Mouse (Mus musculus) left cerebral cortex, postnatal 14 days (tissue): Measurements from ENCODE around the gene Il1rn. TPM values are rescaled to one million over a fixed set of nuclear protein-coding genes. Genes with fewer than 3 reads are reported as not detected.

Experiments used
- DNase-seq, 2 experiments: peaks; one replicate each; pipeline ENCODE4 v3.0.0; 2021 to 2022; ENCODE audit warnings: low spot score in 2 of 2, mixed read lengths in 1 of 2
- intact Hi-C: fragments of 180-260 bp; cut with DNase I; formaldehyde crosslinking; loops from one replicate; pipeline ENCODE4 v1.15.1; 2025
- long read RNA-seq, 2 experiments: library from polyadenylated mRNA; stranded (forward); transcript quantifications; one replicate each; pipeline ENCODE4 v2.0.0; 2021
- total RNA-seq, 2 experiments: library from RNA; stranded (reverse); gene quantifications; 2 replicates each; pipeline ENCODE4 v1.2.3; 2021

Gene Il1rn
- not detected for total RNA-seq
- long read RNA-seq, experiment 1, partial matches to known transcripts, result 0 of 1 reads
- long read RNA-seq, experiment 1, other reads (novel, unspliced or antisense), result 0 of 1 reads
- long read RNA-seq, experiment 2, result 0 reads

DNA sequence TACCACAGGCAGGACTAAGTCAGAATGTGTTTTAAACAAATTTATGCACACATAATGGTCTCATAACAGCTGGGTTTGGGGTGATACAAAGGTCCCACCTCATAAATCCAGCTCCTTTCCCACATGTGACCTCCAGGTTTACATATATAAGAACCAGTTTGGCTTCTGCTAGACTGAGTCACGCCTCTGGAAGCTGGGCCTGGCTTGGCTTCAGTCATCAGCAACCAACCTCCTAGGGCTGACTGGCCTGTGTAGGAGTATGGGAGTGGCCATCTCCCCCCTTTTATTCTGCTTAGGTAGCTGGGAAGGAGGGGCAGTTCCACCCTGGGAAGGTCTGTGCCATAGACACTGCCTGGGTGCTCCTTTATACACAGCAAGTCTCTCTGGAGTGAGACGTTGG, at the start of gene Il1rn:
Gene Il1rn (plus strand): TSS at position 309 of the 400 bp plus-strand sequence.
- no peak for DNase-seq
- intact Hi-C loops, result no loop called here

DNA sequence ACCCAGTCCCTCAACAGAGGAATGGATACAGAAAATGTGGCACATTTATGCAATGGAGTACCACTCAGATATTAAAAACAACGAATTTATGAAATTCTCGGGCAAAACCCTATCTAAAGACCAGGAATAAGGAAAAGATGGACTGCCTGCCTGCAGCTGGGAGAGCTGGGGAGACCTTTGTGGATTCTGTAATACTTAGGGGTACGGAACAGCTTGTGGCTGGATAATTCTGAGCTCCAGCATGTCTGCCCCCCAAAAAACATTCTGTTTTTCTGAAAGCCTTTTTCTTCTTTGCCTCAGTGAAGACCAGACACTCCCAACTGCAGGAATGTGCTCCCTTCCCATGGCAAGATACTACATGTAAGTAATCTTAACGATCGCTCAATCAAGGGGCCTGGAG, 45.8 kb upstream of the Il1rn start, which contains the start of gene Il1f10:
Gene Il1f10 (plus strand): TSS at position 301 of the 400 bp plus-strand sequence.
- no peak for DNase-seq
- intact Hi-C loops, result no loop called here

GRCm38 (mm10) chr2:24294616-24295015, 42.0 kb upstream of the Il1rn start:
- intact Hi-C loops, result loop anchor here (5.0 kb wide), 1 partner anchor 113 kb away; no protein-coding TSS in a partner anchor
- DNase-seq, result no peak

- intact Hi-C loops, result loop anchor here (2.0 to 5.0 kb wide), 2 partner anchors 110 to 272 kb away; no protein-coding TSS in a partner anchor
- peak; percentile 46 to 74 for DNase-seq
Observed at GRCm38 (mm10) chr2:24296837-24297236, 39.8 kb upstream of the Il1rn start.

GRCm38 (mm10) chr2:24311302-24312001, 25.2 kb upstream of the Il1rn start:
- intact Hi-C loops, result no loop called here
- no peak for DNase-seq

- intact Hi-C loops, result no loop called here
- DNase-seq, result no peak
Observed at GRCm38 (mm10) chr2:24316919-24317318, 19.7 kb upstream of the Il1rn start.

DNA sequence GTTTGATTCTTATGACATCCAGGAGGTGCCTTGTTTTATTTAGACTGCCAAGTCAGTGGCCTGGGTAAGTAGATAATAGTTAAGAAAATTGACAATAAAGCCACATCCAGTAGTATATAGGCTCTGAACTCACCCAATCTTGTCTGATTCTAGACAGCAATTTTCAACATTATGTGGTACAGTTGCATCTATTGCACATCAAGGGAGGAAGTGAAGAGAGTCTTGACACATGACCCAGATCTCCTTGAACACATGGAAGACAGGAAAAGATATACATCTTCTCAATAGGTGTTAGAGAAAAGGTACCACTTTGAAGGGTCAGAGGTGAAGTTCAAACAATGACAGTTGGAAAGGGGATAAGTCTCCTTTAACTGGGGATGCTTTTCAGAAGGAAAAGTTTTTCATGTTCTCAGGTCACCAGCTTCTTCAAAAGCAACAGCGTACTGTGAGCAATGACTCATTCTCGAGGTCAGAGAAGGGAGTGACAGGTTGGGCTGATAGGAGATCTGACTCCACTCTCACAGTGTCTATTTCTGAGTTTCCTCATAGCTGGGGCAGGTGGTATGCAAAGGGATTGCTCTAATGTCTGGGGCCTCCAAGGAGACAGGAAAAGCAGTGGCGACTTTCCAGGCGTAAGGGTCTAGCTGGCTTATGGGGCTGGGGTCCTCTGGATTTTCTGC, 18.6 kb upstream of the Il1rn start:
- DNase-seq, result no peak
- intact Hi-C loops, result no loop called here

DNA sequence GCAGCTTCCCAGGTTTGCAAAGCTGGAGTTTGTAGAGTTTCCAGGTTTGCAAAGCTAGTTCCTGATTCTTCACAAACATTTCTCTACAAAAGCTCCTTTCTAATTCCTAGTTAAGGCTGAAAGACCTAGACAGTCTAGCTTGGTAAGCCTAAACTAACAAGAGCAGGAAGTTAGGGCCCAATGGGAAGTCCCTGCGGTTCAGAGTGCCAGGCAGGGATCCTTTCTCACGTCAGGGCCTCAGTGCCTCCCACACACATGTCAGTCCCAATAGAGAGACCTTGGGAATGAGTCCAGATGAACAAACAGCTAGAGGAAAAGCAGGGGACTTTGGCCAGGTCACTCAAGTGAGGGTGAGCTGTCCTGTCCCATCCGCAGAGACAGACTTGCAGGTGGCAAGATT, 1.3 kb upstream of the Il1rn start:
- DNase-seq, result no peak
- intact Hi-C loops, result no loop called here

DNA sequence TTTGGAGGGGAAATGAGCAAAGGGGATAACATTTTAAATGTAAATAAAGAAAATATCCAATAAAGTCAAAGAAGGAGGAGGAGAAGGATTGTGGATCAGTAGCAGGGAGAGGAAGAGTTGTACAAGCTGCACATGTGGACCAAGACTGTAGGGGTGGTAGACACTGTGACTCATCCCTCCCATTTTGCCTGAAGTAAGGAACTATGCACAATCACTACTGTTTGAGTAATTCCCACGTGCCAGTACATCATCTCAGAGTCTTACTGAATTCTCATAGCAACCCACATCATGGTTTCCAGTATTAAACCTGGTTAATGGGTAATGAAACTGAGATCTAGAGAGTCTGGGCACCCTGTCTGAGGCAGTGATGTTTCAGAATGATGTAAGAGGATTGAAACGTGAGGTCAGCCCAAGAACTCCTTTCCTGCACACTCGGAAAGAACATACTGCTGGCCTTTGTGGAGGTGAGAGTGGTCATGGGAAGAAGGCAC, 4.8 kb downstream of the Il1rn start:
- no peak for DNase-seq
- intact Hi-C loops, result no loop called here

DNA sequence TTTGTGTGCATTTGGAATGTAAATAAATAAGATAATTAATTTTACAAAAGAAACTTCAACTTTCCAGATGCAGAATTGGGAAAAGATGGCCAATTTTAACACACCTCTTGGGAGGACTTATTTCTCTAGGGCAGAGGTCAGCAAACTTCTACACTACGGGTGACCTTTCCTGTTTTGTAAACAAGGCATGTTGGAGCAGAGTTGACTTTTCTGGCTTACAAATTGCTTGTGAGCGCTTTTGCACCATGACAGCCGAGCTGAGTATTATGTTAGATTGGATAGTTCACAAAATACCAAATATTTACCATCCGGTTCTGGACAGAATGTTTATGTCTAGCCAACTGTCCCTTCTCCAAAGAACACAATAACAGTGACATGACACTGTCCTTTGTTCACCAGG, 8.0 kb downstream of the Il1rn start:
- intact Hi-C loops, result no loop called here
- no peak for DNase-seq

GRCm38 (mm10) chr2:24345056-24345455, 8.4 kb downstream of the Il1rn start:
- no peak for DNase-seq
- intact Hi-C loops, result no loop called here

DNA sequence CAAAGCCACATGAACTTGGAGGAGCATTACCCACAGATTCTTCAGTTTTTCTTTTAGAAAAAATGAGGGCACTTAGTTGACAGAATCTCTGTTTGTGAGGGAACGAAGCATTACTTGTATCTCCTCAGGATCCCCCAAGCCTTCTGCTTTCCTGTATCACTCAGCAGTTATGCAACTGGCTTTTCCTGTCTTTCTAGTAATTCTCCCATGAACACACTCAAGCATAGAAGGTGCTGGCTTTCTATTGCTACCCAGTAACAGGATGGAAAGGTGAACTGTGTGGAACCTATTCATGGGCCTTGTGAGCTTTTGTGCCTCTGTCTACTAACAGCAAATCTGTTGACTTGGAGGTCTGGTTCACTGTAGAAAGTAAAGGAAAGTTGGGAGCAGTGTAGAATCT, 11.3 kb downstream of the Il1rn start:
- DNase-seq, result no peak
- intact Hi-C loops, result no loop called here

DNA sequence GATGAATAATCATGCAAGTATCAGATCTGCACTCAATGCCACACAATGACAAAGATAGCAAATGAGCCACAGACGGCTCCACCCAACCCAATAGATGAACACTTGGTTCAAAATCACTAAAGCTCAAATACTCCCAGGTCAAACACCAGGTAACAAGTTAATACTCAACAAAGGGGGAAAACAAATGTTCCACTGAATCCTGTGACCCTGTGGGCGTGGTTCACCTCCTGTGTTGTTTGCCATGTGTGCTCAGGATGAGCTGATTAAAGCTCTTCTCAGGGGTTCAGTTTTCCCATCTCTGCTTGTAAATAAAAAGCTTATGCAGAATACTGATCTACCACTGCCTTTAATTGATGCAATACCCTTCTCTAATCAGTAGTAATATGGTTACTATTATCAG, 14.5 kb downstream of the Il1rn start:
- no peak for DNase-seq
- intact Hi-C loops, result no loop called here

DNA sequence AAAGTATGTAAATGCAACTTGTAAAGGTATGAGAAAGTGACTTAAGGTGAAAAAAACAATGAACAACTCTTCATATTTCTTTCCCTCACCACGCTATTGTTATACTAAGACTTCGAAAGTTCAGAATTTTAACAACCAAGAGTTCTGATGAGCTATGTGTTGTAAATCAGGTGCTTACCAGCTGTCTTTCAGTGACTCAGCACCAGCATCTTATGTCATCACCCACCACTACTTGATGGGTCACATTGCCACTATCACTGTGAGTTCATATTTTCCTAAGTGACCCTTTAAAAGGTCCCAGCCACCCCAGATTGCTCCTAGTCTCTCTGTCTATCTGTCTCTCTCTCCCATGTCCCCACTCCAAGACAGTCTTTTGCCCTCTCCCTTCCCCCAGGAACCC, 16.4 kb downstream of the Il1rn start:
- intact Hi-C loops, result no loop called here
- DNase-seq, result no peak

DNA sequence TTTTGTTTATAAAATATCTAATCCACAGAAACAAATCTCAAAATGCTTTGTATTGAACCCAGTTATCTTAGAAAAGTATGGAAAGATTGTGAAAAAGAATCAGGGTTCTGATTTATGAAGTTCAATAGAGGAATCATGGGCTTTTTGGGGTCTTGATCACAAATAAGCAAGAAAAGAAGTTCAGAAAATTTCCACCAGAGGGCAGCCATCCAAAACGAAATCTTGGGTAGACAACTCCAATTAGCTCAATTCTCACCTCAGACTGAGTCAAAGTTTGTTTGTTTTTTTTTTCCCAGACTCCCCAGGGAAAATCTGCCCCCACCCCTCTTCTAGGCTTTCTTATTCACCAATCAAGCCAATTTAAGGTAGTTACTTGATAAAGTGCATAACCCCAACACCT, 21.0 kb downstream of the Il1rn start:
- intact Hi-C loops, result loop anchor here (2.0 to 5.0 kb wide), 2 partner anchors 47 to 210 kb away; no protein-coding TSS in a partner anchor
- peak; percentile 17 to 65 for DNase-seq

DNA sequence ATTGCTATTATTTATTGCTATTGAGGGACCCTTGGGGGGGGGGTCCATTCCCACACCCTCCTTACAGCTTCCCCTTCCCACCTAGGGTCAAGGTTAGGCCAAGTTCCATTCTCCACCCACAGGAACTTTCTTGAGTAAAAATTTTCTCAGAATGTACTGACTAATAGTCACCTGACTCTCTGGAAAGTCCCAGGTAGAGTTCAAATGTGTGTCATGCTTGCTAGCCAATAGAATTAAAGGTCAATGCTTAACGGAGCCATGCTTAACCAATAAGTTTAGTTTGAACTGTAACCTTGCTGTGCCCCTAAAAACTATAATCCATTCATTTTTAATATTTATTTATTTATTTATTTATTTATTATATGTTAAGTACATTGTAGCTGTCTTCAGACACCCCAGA, 22.7 kb downstream of the Il1rn start:
- intact Hi-C loops, result loop anchor here (5.0 kb wide), 1 partner anchor 208 kb away; no protein-coding TSS in a partner anchor
- no peak for DNase-seq

DNA sequence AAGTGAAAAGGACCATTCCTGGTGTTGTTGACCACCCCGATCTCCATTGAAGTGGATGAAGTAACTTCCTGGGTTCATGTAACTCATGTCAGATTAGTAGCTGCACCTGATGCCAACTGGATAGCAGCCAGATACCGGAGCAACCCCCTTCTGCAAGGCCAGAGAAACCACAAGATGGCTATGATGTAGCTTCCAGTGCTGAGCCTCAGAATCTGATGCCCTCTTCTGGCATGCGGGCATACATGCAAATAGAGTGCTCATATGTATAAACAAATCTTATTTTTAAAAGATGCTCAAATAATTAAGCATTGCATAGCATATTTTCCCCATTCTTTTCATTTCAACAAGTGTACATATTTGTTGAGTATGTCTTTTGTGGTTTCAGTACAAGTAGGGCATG, 27.2 kb downstream of the Il1rn start:
- intact Hi-C loops, result no loop called here
- DNase-seq, result no peak

GRCm38 (mm10) chr2:24366214-24366975, 29.7 kb downstream of the Il1rn start:
- intact Hi-C loops, result no loop called here

GRCm38 (mm10) chr2:24367030-24367894, 30.6 kb downstream of the Il1rn start, which contains the start of gene Psd4:
TSS of gene Psd4 (plus strand) at chr2:24367580.
- intact Hi-C loops, result no loop called here
- DNase-seq, result peak in 1 of 2 experiments; percentile 10

More at GRCm38 (mm10) chr2:24366214-24366975, 29.7 kb downstream of the Il1rn start:
- DNase-seq, result no peak
